Mouse (Mus musculus) embryonic facial prominence, embryonic 11.5 days (tissue): ENCODE results near the gene Gdpgp1. TPM values are rescaled to one million over a fixed set of nuclear protein-coding genes. Genes with fewer than 3 reads are reported as not detected.
A peak's percentile ranks its signal among the peaks of the same experiment; 100 is the strongest.

Experiments used
- ATAC-seq: fragments of 200-750 bp; cut with Nextera tagmentation; replicated peaks from 2 replicates; pipeline ENCODE4 v1.8.0; 2017; ENCODE audit warnings: low read depth; ENCODE audit not compliant: insufficient number of reproducible peaks, low FRiP score, low TSS enrichment
- DNase-seq: peaks from one replicate; pipeline ENCODE4 v3.0.0-alpha.2; 2015; ENCODE audit warnings: low spot score
- H3K27ac ChIP-seq: fragments of 300-500 bp; sonication (generic); replicated peaks from 2 replicates; pipeline ENCODE4 v1.5.1; 2014; ENCODE audit warnings: mild to moderate bottlenecking, low read depth, low read length, control low read depth
- H3K27me3 ChIP-seq: fragments of 300-500 bp; sonication (generic); 2 replicates; pipeline ENCODE4 v1.6.1; 2014; ENCODE audit warnings: mild to moderate bottlenecking, low read length, moderate library complexity, mixed read lengths; ENCODE audit not compliant: control insufficient read depth, insufficient read depth
- H3K36me3 ChIP-seq: fragments of 300-500 bp; sonication (generic); replicated peaks from 2 replicates; pipeline ENCODE4 v1.6.1; 2014; ENCODE audit warnings: low read depth, mild to moderate bottlenecking, low read length, moderate library complexity, mixed read lengths; ENCODE audit not compliant: control insufficient read depth, insufficient read depth
- H3K4me1 ChIP-seq: fragments of 300-500 bp; sonication (generic); 2 replicates; pipeline ENCODE4 v1.6.1; 2014; ENCODE audit warnings: low read length, mixed read lengths; ENCODE audit not compliant: control insufficient read depth, insufficient read depth
- H3K4me2 ChIP-seq: fragments of 300-500 bp; sonication (generic); 2 replicates; pipeline ENCODE4 v1.6.1; 2014; ENCODE audit warnings: low read depth, mild to moderate bottlenecking, control low read depth, low read length, moderate library complexity
- H3K4me3 ChIP-seq: fragments of 300-500 bp; sonication (generic); 2 replicates; pipeline ENCODE4 v1.5.1; 2014; ENCODE audit warnings: low read depth, low read length, control low read depth
- H3K9ac ChIP-seq: fragments of 300-500 bp; sonication (generic); replicated peaks from 2 replicates; pipeline ENCODE4 v1.6.1; 2014; ENCODE audit warnings: mild to moderate bottlenecking, control low read depth, low read length
- H3K9me3 ChIP-seq: fragments of 300-500 bp; sonication (generic); replicated peaks from 2 replicates; pipeline ENCODE4 v1.6.1; 2016; ENCODE audit warnings: mild to moderate bottlenecking, low read length, inconsistent platforms, mixed read lengths; ENCODE audit not compliant: control insufficient read depth
- WGBS: fragments of 180-500 bp; shearing (Covaris S2); extraction: QIAGEN DNeasy Blood & Tissue Kit; methylation state at CpG from one replicate; pipeline ENCODE4 v1.1.7; 2014; 5-methylcytosine and 5-hydroxymethylcytosine counted together
- polyA plus RNA-seq: library from polyadenylated mRNA; unstranded; fragments of >200 nt; fragmentation: Nextera tagmentation; extraction: Ambion mirVana; gene quantifications from 2 replicates; pipeline ENCODE4 v1.2.1, GENCODE M21; 2014

The Gdpgp1 gene
- polyA plus RNA-seq, 1 experiment from 2014 or later, result 2.2 TPM

DNA sequence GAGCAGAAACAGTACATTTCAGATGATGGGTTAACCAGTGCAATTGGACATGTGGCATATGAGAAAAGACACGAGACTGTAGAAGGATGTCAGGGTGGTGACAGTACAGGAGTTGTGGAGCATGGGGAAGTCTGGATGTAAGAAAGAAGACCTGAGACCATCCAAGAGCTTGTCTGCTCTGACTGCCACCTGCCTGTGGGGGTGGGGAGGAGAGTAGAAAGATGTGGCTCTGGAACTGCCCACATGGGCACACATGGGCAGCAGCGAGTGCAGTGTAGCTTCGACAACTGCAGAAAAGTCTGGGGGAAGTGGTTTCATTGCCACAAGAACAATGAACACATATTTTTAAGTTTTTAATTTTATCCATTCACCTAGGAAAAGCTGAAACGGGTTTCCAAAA, 35.3 kb upstream of the Gdpgp1 start:
- Histone ChIP-seq H3K4me2 (peak overlapping the region; percentile 84), H3K4me1 (peaks cover under 1% of the 10 kb centered on the region; the same call in 1 of the 2 replicates), H3K4me3 (peak overlapping the region; percentile 66), H3K9me3 (no peaks in the 10 kb centered on the region), H3K27me3 (no peaks in the 10 kb centered on the region), H3K27ac (no peak overlapping the region), H3K36me3 (no peaks in the 10 kb centered on the region), H3K9ac (no peak overlapping the region; the same call in 1 of the 2 replicates)
- ATAC-seq (no peak), DNase-seq (no peak)
- WGBS, result 16% methylated on average over 4 of the region's 4 CpGs

DNA sequence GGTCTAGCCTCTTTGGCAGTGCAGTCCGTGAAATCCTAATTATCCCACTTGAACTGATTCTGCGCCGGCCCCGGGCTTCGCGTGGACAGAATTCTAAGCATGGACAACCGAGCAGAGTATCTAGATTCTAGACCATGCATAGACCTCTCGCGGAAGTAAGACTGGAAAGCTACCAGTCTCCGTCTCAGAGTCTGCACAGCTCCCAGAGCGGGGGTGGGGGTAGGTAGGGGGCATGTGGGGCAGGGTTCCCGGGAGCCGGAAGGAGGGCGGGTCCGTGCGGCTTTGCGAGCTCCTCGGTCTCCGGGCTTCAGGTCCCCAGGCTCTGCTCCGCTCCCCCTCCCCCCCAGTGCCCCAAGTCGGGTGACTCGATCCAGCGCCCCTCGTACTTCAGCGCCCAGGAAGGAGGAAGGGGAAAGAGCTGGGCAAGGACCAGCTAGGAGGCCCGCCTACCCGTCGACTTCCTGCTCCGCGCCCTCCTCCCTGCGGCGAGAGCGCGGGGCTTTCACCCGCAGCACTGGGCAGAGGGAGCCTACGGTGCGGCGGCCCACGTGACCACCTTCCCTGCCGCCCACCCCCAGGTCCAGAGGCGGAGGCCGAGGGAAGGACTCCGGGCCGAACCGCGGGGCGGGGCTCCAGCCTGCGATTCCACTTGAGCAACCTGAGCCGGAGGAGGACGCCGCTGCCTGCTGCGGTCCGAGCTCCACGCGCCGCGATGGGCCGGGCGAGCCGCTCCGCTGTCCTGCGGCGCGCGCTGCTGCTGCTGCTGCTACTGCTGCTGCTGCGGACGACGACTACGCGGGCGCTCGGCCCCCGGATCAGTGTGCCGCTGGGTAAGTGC, 34.5 kb upstream of the Gdpgp1 start:
- Histone ChIP-seq H3K4me1 (no peaks in the 10 kb centered on the region), H3K36me3 (no peaks in the 10 kb centered on the region), H3K9ac (peak overlapping the region; percentile 83), H3K9me3 (no peaks in the 10 kb centered on the region), H3K4me3 (peak overlapping the region; percentile 66), H3K27ac (peak overlapping the region; percentile 92), H3K4me2 (peak overlapping the region; percentile 84), H3K27me3 (no peaks in the 10 kb centered on the region)
- WGBS, result under 1% methylated on average over 68 of the region's 74 CpGs
- DNase-seq, result peak; percentile 94
- ATAC-seq, result peak; percentile 94

DNA sequence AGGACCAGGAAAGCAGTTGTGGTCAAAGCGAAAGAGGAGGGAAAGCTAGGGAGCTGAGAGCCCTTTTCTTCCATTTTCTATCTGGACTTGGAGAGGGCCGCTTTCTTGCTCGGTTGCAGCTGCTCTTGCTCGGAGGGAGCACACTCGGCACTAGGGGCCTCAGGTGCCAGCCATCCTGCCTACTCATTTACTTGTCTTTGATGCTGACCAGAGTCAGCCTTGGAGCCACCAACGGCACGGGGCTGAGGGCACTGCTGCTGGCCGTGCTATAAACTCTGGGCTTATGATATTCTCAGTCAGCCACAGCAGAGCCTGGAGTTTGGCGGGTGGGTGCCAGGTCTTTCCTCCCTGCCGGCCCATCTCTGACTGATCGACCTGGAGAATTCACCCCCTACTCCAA, 33.8 kb upstream of the Gdpgp1 start:
- WGBS, result 1% methylated on average over 11 of the region's 11 CpGs
- Histone ChIP-seq H3K27ac (peak overlapping the region; percentile 92), H3K4me2 (peak overlapping the region; percentile 84), H3K9ac (peak overlapping the region; percentile 83), H3K9me3 (no peaks in the 10 kb centered on the region), H3K36me3 (no peaks in the 10 kb centered on the region), H3K4me1 (no peaks in the 10 kb centered on the region), H3K27me3 (no peaks in the 10 kb centered on the region), H3K4me3 (peak overlapping the region; percentile 66)
- ATAC-seq (peak; percentile 14), DNase-seq (no peak)

DNA sequence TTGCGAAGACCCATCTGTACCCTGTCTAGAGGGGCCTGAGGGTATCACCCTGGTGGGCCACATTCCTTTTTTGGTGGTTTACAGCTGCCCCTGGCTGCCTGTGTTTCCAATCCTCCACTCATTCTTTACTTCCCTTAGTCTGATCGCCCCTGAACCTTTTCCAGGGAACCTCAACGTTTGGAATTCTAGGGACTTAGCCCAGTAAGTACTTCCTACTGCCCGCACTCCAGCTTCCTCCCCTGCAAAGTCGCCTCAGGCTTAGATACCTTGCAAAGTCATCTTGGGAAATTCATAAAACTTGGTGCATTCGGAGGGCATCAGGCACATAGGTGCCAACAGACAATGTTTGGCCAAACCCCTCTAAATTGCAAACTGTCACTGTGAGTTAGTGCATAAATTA, 33.4 kb upstream of the Gdpgp1 start:
- H3K4me2 ChIP-seq, result peak overlapping the region; percentile 84
- H3K27me3 ChIP-seq, result no peaks in the 10 kb centered on the region
- ATAC-seq (no peak), DNase-seq (no peak)
- H3K9ac ChIP-seq, result peak overlapping the region; percentile 83
- H3K4me1 ChIP-seq, result no peaks in the 10 kb centered on the region
- no peak overlapping the region; the same call in 1 of the 2 replicates for H3K27ac ChIP-seq
- no peaks in the 10 kb centered on the region for H3K9me3 ChIP-seq
- H3K4me3 ChIP-seq, result peak overlapping the region; percentile 66
- 27% methylated on average over 6 of the region's 6 CpGs for WGBS
- H3K36me3 ChIP-seq, result no peaks in the 10 kb centered on the region

DNA sequence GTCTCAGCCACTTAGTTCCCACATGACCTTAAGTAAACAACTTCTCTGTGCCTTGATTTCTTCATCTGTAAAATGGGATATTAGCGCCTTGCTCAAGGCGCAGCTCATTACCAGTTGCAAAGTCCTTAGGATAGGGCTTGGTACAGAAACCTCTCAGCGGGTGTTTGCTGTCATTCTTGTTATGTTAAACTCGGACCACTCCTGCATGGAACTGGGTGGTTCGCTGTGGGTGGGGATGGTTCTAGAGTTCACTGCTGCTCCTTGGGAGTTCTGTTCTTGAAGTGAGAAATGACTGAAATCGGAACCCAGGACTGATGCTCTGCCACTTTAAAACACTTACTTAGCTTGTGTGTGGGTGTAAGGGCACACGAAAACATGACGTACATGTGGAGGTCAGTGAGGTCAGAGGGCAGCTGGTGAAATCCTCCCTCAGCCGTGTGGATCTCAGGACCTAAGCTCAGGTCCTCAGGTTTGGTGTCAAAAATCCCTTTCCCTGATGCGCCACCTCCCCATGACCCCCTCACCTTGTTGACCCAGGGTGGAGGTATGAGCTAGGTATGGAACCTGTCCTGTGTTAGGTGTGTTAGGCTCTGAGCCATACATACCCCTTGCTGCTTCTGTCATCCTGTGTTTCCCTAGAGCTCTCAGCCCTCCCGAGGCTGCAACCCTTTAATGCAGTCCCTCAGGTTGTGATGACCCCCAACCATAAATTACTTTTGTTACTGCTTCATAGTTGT, 32.6 kb upstream of the Gdpgp1 start:
- H3K27ac ChIP-seq, result no peak overlapping the region
- H3K4me3 ChIP-seq, result peak overlapping the region; percentile 66; the same call in 1 of the 2 replicates
- no peaks in the 10 kb centered on the region for H3K36me3 ChIP-seq
- WGBS, result 62% methylated on average over 11 of the region's 11 CpGs
- H3K4me2 ChIP-seq, result no peak overlapping the region; the same call in 1 of the 2 replicates
- no peaks in the 10 kb centered on the region for H3K4me1 ChIP-seq
- DNase-seq (no peak), ATAC-seq (no peak)
- H3K9ac ChIP-seq, result no peak overlapping the region
- H3K9me3 ChIP-seq, result no peaks in the 10 kb centered on the region
- no peaks in the 10 kb centered on the region for H3K27me3 ChIP-seq

DNA sequence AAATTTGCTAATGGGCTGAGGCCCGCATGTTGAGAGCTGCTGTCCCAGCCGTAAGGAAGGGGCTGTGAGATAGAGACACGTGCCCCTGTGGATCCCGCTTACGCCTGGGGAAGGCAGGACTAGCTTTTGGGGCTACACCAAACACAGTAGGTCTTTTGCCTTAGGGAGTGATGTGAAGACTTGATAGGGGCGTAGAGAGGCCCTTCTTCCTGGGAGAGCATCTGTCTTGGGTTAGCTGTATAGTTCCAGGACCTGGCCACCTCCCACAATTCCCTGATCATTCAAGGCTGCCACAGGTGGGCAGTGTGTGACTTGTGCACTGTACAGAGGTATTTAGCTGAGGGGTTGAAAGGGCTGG, 32.1 kb upstream of the Gdpgp1 start:
- H3K4me3 ChIP-seq, result no peak overlapping the region
- H3K4me2 ChIP-seq, result no peak overlapping the region
- no peak for ATAC-seq
- H3K9me3 ChIP-seq, result no peaks in the 10 kb centered on the region
- DNase-seq, result no peak
- no peaks in the 10 kb centered on the region for H3K36me3 ChIP-seq
- H3K27ac ChIP-seq, result no peak overlapping the region
- 86% methylated on average over 6 of the region's 6 CpGs for WGBS
- H3K27me3 ChIP-seq, result no peaks in the 10 kb centered on the region
- no peak overlapping the region for H3K9ac ChIP-seq
- no peaks in the 10 kb centered on the region for H3K4me1 ChIP-seq

DNA sequence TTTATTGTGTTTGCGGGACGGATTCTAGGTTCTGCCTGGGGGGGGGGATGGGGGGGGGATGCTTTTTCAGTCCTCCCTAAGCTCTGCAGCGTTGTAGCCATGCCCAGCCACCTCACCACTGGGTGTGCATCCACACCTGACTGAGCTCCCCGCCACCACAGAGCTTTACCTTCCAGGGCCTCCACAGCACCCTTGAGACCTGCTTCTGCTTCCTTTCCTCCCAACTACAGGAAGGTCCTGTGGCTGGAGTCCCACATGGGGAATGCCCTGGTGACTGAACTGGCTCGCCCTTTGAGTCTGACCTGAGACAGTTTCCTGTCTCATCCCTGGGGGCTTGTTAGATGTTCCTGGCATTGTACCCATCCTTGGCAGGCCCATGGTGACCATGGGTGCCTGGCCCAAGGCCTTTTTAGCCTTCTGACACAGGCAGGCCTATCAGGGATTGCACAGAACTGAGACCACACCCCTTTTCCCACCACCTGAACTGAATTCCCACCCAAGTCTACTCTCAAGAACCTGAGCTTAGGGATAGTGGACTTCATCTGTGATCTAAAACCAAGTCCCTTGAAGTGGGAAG, 31.6 kb upstream of the Gdpgp1 start:
- Histone ChIP-seq H3K4me2 (no peak overlapping the region; the same call in 1 of the 2 replicates), H3K4me3 (no peak overlapping the region), H3K4me1 (no peaks in the 10 kb centered on the region), H3K27me3 (no peaks in the 10 kb centered on the region), H3K36me3 (no peaks in the 10 kb centered on the region), H3K27ac (no peak overlapping the region), H3K9ac (no peak overlapping the region), H3K9me3 (no peaks in the 10 kb centered on the region)
- 88% methylated on average over 5 of the region's 5 CpGs for WGBS
- no peak for ATAC-seq
- no peak for DNase-seq
